Mouse (Mus musculus) heart, embryonic 16.5 days (tissue): ENCODE measurements around the gene Lrp6. TPM values are rescaled to one million over a fixed set of nuclear protein-coding genes. Genes with fewer than 3 reads are reported as not detected.

ENCODE experiments used
- ATAC-seq: fragments of 200-750 bp; cut with Nextera tagmentation; replicated peaks from 2 replicates; pipeline ENCODE4 v1.8.0; 2017; ENCODE audit warnings: moderate number of reproducible peaks; ENCODE audit not compliant: insufficient read depth, low FRiP score; ENCODE audit errors: extremely low read depth
- H3K27ac ChIP-seq: fragments of 300-500 bp; sonication (generic); 2 replicates; pipeline ENCODE4 v1.5.1; 2014; ENCODE audit warnings: mild to moderate bottlenecking, low read length, control low read depth, moderate library complexity
- H3K27me3 ChIP-seq: fragments of 300-500 bp; sonication (generic); 2 replicates; pipeline ENCODE4 v1.6.1; 2014; ENCODE audit warnings: low read length, mixed read lengths; ENCODE audit not compliant: control insufficient read depth, insufficient read depth
- H3K36me3 ChIP-seq: fragments of 300-500 bp; sonication (generic); 2 replicates; pipeline ENCODE4 v1.6.1; 2014; ENCODE audit not compliant: control insufficient read depth, insufficient read depth
- H3K4me1 ChIP-seq: fragments of 300-500 bp; sonication (generic); 2 replicates; pipeline ENCODE4 v1.6.1; 2014; ENCODE audit warnings: low read length, mixed read lengths; ENCODE audit not compliant: control insufficient read depth, insufficient read depth
- H3K4me2 ChIP-seq: fragments of 300-500 bp; sonication (generic); 2 replicates; pipeline ENCODE4 v1.6.1; 2014; ENCODE audit warnings: low read depth, mild to moderate bottlenecking, control low read depth, low read length
- H3K4me3 ChIP-seq: fragments of 300-500 bp; sonication (generic); 2 replicates; pipeline ENCODE4 v1.5.1; 2014; ENCODE audit warnings: mild to moderate bottlenecking, control low read depth, low read length
- H3K9ac ChIP-seq: fragments of 300-500 bp; sonication (generic); 2 replicates; pipeline ENCODE4 v1.6.1; 2014; ENCODE audit warnings: low read length, control low read depth
- H3K9me3 ChIP-seq: fragments of 300-500 bp; sonication (generic); replicated peaks from 2 replicates; pipeline ENCODE4 v1.6.1; 2016; ENCODE audit warnings: low read length; ENCODE audit not compliant: control insufficient read depth
- WGBS: fragments of 180-500 bp; shearing (Covaris S2); extraction: QIAGEN DNeasy Blood & Tissue Kit; methylation state at CpG from one replicate; pipeline ENCODE4 v1.1.7; 2014; 5-methylcytosine and 5-hydroxymethylcytosine counted together
- polyA plus RNA-seq: library from polyadenylated mRNA; unstranded; fragments of >200 nt; fragmentation: Nextera tagmentation; extraction: Ambion mirVana; gene quantifications from 2 replicates; pipeline ENCODE4 v1.2.1, GENCODE M21; 2015

Gene Lrp6
- polyA plus RNA-seq, 1 experiment from 2014 or later, result 21.1 TPM

DNA sequence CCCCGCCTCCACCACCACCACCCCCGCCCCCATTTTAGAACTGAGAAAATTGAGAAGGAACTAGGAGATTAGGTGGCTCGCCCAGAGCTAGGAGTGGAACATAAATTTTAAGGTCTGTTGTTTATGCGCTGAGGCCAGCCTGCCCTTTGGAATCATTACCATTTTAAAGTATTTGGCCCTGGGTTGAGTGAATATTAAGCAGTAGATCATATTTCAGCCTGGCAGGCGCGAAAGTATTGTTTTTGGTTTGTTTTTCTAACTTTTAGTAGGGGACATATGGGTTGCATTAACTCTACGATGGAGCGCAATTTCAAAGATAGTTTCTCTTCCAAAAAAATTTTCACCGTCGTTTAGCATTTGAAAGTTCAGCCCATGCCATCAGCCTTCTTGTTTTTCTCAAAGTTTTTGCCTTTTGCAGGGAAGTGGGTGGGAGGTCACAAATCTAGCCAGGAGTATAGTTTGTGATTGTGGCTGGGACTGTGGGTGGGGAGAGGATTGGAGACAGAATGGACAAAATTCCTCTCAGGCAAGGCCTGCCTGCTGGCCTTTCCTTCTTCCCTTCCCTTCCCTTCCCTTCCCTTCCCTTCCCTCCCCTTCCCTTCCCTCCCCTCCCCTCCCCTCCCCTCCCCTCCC lies 35.7 kb upstream of the Lrp6 start:
- no peaks in the 10 kb centered on the region for H3K9me3 ChIP-seq
- H3K9ac ChIP-seq, result no peak overlapping the region
- 47% methylated on average over 10 of the region's 10 CpGs for WGBS
- H3K4me3 ChIP-seq, result no peak overlapping the region
- H3K27ac ChIP-seq, result no peak overlapping the region
- peaks cover 5% of the 10 kb centered on the region for H3K4me1 ChIP-seq
- H3K4me2 ChIP-seq, result no peak overlapping the region
- ATAC-seq, result no peak
- H3K27me3 ChIP-seq, result peaks cover 3% of the 10 kb centered on the region; the same call in 1 of the 2 replicates
- no peaks in the 10 kb centered on the region for H3K36me3 ChIP-seq

- Histone ChIP-seq H3K4me3 (no peak overlapping the region), H3K9me3 (no peaks in the 10 kb centered on the region), H3K4me2 (no peak overlapping the region), H3K9ac (no peak overlapping the region), H3K4me1 (peaks cover 5% of the 10 kb centered on the region), H3K27ac (no peak overlapping the region), H3K36me3 (no peaks in the 10 kb centered on the region), H3K27me3 (peaks cover 3% of the 10 kb centered on the region; the same call in 1 of the 2 replicates)
- WGBS, result 38% methylated on average over 3 of the region's 3 CpGs
- ATAC-seq, result no peak
These were observed 35.0 kb upstream of the Lrp6 start for GRCm38 (mm10) chr6:134601766-134602165.

- Histone ChIP-seq H3K9me3 (no peaks in the 10 kb centered on the region), H3K27ac (no peak overlapping the region), H3K4me2 (no peak overlapping the region), H3K4me1 (peaks cover 3% of the 10 kb centered on the region), H3K27me3 (peaks cover 1% of the 10 kb centered on the region; the same call in 1 of the 2 replicates), H3K9ac (no peak overlapping the region), H3K4me3 (no peak overlapping the region), H3K36me3 (no peaks in the 10 kb centered on the region)
- no peak for ATAC-seq
- WGBS, result 62% methylated on average over 7 of the region's 7 CpGs
These were observed 34.4 kb upstream of the Lrp6 start for GRCm38 (mm10) chr6:134601130-134601529.

DNA sequence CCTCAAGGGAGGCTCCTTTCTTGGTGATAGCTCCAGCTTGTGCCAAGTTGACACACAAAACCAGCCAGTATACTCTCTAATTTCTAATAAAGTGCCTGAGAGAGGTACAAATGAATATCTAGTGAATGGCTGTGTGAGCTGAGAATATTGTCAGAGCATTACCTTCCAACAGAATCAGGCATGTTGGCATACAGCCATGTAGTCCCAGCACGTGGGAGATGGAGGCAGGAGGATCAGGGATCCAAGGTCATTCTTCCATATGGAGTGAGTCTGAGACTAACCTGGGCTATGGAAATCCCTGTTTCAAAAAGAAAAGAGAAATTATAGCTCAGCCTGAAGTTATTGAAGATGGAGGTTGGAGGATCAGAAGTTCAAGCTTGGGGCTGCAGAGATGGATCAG lies 32.5 kb upstream of the Lrp6 start:
- no peak overlapping the region for H3K4me2 ChIP-seq
- no peak overlapping the region for H3K4me3 ChIP-seq
- peaks cover 3% of the 10 kb centered on the region for H3K4me1 ChIP-seq
- H3K9ac ChIP-seq, result no peak overlapping the region
- no peaks in the 10 kb centered on the region for H3K27me3 ChIP-seq
- no peak for ATAC-seq
- no peaks in the 10 kb centered on the region for H3K36me3 ChIP-seq
- H3K27ac ChIP-seq, result no peak overlapping the region
- H3K9me3 ChIP-seq, result no peaks in the 10 kb centered on the region
- WGBS, result 24% methylated on average over 1 of the region's 1 CpGs

- 76% methylated on average over 6 of the region's 6 CpGs for WGBS
- Histone ChIP-seq H3K27ac (no peak overlapping the region), H3K36me3 (no peaks in the 10 kb centered on the region), H3K4me2 (no peak overlapping the region), H3K9me3 (no peaks in the 10 kb centered on the region), H3K4me1 (peaks cover 5% of the 10 kb centered on the region), H3K27me3 (no peaks in the 10 kb centered on the region), H3K9ac (no peak overlapping the region), H3K4me3 (no peak overlapping the region)
- no peak for ATAC-seq
These were observed 31.0 kb upstream of the Lrp6 start for GRCm38 (mm10) chr6:134597651-134598229.

DNA sequence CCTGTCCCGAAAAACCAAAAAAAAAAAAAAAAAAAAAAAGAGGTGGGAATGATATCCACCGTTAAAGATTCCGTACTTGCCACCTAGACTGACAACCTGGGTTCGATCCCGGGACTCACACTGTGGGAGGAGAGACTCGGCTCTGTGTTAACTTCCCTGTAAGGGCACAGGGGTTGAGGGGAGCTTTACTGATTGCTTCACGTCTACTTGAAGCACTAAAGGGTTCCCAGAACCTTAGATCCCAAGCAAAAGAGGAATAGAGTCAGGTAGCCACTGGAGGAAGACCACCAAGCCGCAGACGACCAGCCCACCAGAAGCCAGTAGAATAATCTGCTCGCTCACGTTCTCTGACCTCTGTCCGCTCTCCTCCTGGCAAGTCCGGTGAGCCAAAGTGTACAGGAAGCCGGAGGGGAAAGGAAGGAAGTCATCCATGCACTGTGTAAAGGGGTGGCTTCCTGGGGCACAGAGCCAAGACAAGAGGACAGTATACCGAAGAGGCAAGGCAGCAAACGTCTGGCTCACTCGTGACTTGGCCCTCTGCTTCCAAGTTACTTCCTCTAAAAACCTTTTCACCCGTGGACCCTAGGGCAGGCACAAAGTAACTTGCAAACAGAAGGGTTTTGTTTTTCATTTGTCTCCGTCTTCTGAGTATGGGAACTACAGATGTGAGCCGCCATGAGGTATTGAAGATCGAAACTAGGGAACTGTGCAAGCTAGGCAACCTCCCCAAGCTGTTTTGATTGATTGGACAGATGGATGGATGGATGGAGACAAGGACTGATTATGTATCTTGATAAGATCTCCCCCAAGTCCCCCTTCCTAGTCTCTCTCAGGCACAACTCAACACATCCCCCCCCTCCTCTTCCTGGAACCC lies 28.0 kb upstream of the Lrp6 start:
- peak; percentile 77; the same call in 1 of the 2 replicates for ATAC-seq

DNA sequence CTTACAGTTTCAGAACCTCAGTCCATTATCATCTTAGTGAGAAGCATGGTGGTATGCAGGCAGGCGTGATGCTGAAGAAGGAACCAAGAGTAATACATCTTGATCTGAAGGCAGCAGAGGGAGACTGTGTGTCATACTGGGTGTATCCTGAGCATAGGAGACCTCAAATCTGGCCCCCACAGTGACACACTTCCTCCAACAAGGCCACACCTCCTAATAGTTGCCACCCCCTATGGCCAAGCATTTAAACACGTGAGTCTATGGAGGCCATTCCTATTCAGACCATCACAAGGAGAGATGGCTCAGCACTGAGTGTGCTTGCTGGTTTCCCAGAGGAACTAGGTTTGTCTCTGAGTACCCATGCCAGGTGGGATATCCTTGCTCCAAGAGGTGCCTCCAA lies 24.8 kb upstream of the Lrp6 start:
- H3K27me3 ChIP-seq, result no peaks in the 10 kb centered on the region
- no peaks in the 10 kb centered on the region for H3K9me3 ChIP-seq
- no peak overlapping the region for H3K27ac ChIP-seq
- no peak overlapping the region for H3K9ac ChIP-seq
- 82% methylated on average over 2 of the region's 2 CpGs for WGBS
- ATAC-seq, result no peak
- no peak overlapping the region for H3K4me2 ChIP-seq
- no peak overlapping the region for H3K4me3 ChIP-seq
- H3K4me1 ChIP-seq, result peaks cover 9% of the 10 kb centered on the region
- no peaks in the 10 kb centered on the region for H3K36me3 ChIP-seq

More for the DNA sequence above, 28.0 kb upstream of the Lrp6 start:
- no peaks in the 10 kb centered on the region for H3K27me3 ChIP-seq
- WGBS, result 64% methylated on average over 20 of the region's 21 CpGs
- H3K4me1 ChIP-seq, result peaks cover 9% of the 10 kb centered on the region
- no peaks in the 10 kb centered on the region for H3K9me3 ChIP-seq
- H3K36me3 ChIP-seq, result no peaks in the 10 kb centered on the region
- H3K27ac ChIP-seq, result no peak overlapping the region
- H3K4me2 ChIP-seq, result peak overlapping the region; percentile 29
- H3K4me3 ChIP-seq, result no peak overlapping the region
- H3K9ac ChIP-seq, result no peak overlapping the region

DNA sequence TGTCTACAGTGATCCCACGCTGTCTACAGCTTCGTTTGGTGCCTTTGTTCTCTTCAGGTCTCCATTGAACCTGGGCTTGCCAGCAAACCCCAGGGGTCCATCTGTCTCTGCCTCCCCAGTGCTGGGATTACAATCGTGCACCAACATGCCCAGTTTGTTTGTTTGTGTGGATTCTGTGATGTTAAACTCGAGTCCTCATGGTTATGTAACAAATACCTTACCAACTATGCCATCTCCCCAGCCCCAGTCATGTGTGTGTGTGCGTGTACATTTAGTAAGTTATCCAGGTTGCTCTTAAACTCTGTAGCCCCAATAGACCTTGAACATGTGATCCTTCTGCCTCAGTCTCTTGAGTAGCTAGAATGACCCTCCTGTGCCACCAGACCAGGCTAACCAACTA lies 19.5 kb upstream of the Lrp6 start:
- Histone ChIP-seq H3K9me3 (no peaks in the 10 kb centered on the region), H3K9ac (no peak overlapping the region), H3K27me3 (no peaks in the 10 kb centered on the region; the same call in 1 of the 2 replicates), H3K4me3 (no peak overlapping the region), H3K36me3 (no peaks in the 10 kb centered on the region), H3K4me1 (no peaks in the 10 kb centered on the region), H3K27ac (no peak overlapping the region), H3K4me2 (no peak overlapping the region)
- 76% methylated on average over 5 of the region's 5 CpGs for WGBS
- ATAC-seq, result no peak

DNA sequence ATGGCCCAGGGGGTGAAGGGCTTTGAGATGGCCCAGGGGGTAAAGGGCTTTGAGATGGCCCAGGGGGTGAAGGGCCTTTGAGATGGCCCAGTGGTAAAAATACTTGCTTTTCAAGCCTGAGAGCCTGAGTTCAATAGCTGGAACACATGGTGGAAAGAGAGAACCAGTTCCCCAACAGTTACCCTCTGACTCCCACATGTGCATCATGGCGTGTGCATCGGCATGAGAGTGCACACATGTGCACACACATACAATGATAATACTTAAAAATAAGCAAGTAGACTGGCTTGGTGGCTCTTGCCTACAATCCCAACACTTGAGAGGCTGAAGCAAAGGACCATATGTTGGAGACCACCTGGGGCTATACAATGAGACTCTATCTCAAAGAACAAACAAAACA lies 17.9 kb upstream of the Lrp6 start:
- no peaks in the 10 kb centered on the region; the same call in 1 of the 2 replicates for H3K27me3 ChIP-seq
- no peak overlapping the region for H3K4me2 ChIP-seq
- no peaks in the 10 kb centered on the region for H3K4me1 ChIP-seq
- no peak overlapping the region for H3K4me3 ChIP-seq
- no peak overlapping the region for H3K9ac ChIP-seq
- no peaks in the 10 kb centered on the region for H3K36me3 ChIP-seq
- 92% methylated on average over 2 of the region's 2 CpGs for WGBS
- no peaks in the 10 kb centered on the region for H3K9me3 ChIP-seq
- ATAC-seq, result no peak
- H3K27ac ChIP-seq, result no peak overlapping the region
